8 mouse cellular contexts compared by ENCODE assay signal in genomic region chr13:58807629-58808363, GRCm38 (mm10). TPM values are rescaled to one million over a fixed set of nuclear protein-coding genes. Genes with fewer than 3 reads are reported as not detected.
DNase-seq lines count a peak whose midpoint lies in the region; ATAC-seq and TF ChIP-seq lines count a peak whose summit lies in the region.

No protein-coding gene starts in this region.

- no peak for TF ChIP-seq CTCF in stomach, postnatal 0 days (IDR thresholded peaks at IDR 0.05; ENCODE audit: low read depth)

- ATAC-seq in forebrain, embryonic 13.5 days, result peak; percentile 76
- peak; percentile 62 for ATAC-seq in midbrain, embryonic 11.5 days (ENCODE audit: low FRiP score)
- ATAC-seq in stomach, postnatal 0 days (ENCODE audit: low FRiP score, low TSS enrichment), result 0 out of 2 replicates have a peak, but pooled peaks have one; percentile 38

- H3K27ac ChIP-seq in brown adipose tissue, adult 24 weeks (replicated peaks; ENCODE audit: low read depth, low read length), result peak overlapping the region; percentile 84
- peak overlapping the region; percentile 93 for H3K27ac ChIP-seq in forebrain, embryonic 13.5 days
- peak overlapping the region; percentile 87 for H3K27ac ChIP-seq in hindbrain, embryonic 10.5 days
- no peak overlapping the region for H3K27ac ChIP-seq in midbrain, embryonic 11.5 days (ENCODE audit: low read depth, low read length)
- H3K27ac ChIP-seq in stomach, postnatal 0 days (replicated peaks), result no peak overlapping the region

- peak; percentile 43 for DNase-seq in R1 (ENCODE audit: low read depth, low spot score)
- DNase-seq in hindbrain, embryonic 10.5 days (ENCODE audit: low spot score), result peak; percentile 77
- peak; percentile 83 to 94 for DNase-seq in left cerebral cortex, adult 8-10 months (ENCODE audit: low spot score in 2 of 2)
- DNase-seq in midbrain, embryonic 11.5 days (ENCODE audit: low spot score, missing footprints), result peak; percentile 97
- peak; percentile 21 for DNase-seq in stomach, postnatal 0 days (ENCODE audit: low spot score)
- no peak for DNase-seq in spleen, adult 12 weeks (ENCODE audit: low spot score)

- TF ChIP-seq EP300 in stomach, postnatal 0 days (optimal IDR thresholded peaks at IDR 0.05), result no peak

- H3K27me3 ChIP-seq in forebrain, embryonic 13.5 days, result peaks cover 18% of the 10 kb centered on the region
- H3K27me3 ChIP-seq in hindbrain, embryonic 10.5 days (ENCODE audit: insufficient read depth, poor library complexity, severe bottlenecking), result peaks cover 62% of the 10 kb centered on the region
- H3K27me3 ChIP-seq in midbrain, embryonic 11.5 days (ENCODE audit: control insufficient read depth, insufficient read depth, low read length), result peaks cover 11% of the 10 kb centered on the region
- peaks cover 14% of the 10 kb centered on the region; the same call in 1 of the 2 replicates for H3K27me3 ChIP-seq in stomach, postnatal 0 days (ENCODE audit: control insufficient read depth, insufficient read depth, low read length)

- H3K4me2 ChIP-seq in forebrain, embryonic 13.5 days, result peak overlapping the region; percentile 79
- peak overlapping the region; percentile 98 for H3K4me2 ChIP-seq in midbrain, embryonic 11.5 days
- H3K4me2 ChIP-seq in stomach, postnatal 0 days (replicated peaks; ENCODE audit: low read depth), result peak overlapping the region; percentile 82

- no peaks in the 10 kb centered on the region for H3K9me3 ChIP-seq in forebrain, embryonic 13.5 days (replicated peaks)
- H3K9me3 ChIP-seq in hindbrain, embryonic 10.5 days, result peaks cover 3% of the 10 kb centered on the region; the same call in 1 of the 2 replicates
- H3K9me3 ChIP-seq in midbrain, embryonic 11.5 days (ENCODE audit: control insufficient read depth, low read length), result no peaks in the 10 kb centered on the region; the same call in 1 of the 2 replicates
- no peaks in the 10 kb centered on the region for H3K9me3 ChIP-seq in stomach, postnatal 0 days (ENCODE audit: control insufficient read depth, low read length)

- 0 out of 2 replicates have a peak, but pooled peaks cover 5% of the 10 kb centered on the region for H3K36me3 ChIP-seq in forebrain, embryonic 13.5 days (ENCODE audit: poor library complexity, severe bottlenecking)
- no peaks in the 10 kb centered on the region for H3K36me3 ChIP-seq in hindbrain, embryonic 10.5 days
- no peaks in the 10 kb centered on the region for H3K36me3 ChIP-seq in midbrain, embryonic 11.5 days (ENCODE audit: control insufficient read depth, insufficient read depth, low read length)
- no peaks in the 10 kb centered on the region for H3K36me3 ChIP-seq in stomach, postnatal 0 days (ENCODE audit: control insufficient read depth, insufficient read depth, low read length)

- H3K4me3 ChIP-seq in brown adipose tissue, adult 24 weeks (ENCODE audit: insufficient read depth, low read depth, low read length), result peak overlapping the region; percentile 79
- H3K4me3 ChIP-seq in forebrain, embryonic 13.5 days, result peak overlapping the region; percentile 81
- H3K4me3 ChIP-seq in hindbrain, embryonic 10.5 days, result peak overlapping the region; percentile 75
- peak overlapping the region; percentile 67 for H3K4me3 ChIP-seq in midbrain, embryonic 11.5 days (ENCODE audit: low read depth, low read length)
- H3K4me3 ChIP-seq in stomach, postnatal 0 days (ENCODE audit: low read depth, low read length), result peak overlapping the region; percentile 45

- WGBS in forebrain, embryonic 13.5 days, result under 1% methylated on average over 50 of the region's 50 CpGs
- under 1% methylated on average over 50 of the region's 50 CpGs for WGBS in hindbrain, embryonic 10.5 days
- WGBS in midbrain, embryonic 11.5 days, result under 1% methylated on average over 50 of the region's 50 CpGs
- 1% methylated on average over 48 of the region's 50 CpGs for WGBS in stomach, postnatal 0 days

- peak overlapping the region; percentile 93 for H3K9ac ChIP-seq in forebrain, embryonic 13.5 days
- peak overlapping the region; percentile 78 for H3K9ac ChIP-seq in midbrain, embryonic 11.5 days (ENCODE audit: low read length)
- H3K9ac ChIP-seq in stomach, postnatal 0 days (ENCODE audit: low read length), result 0 out of 2 replicates have a peak overlapping the region, but pooled peaks have one; percentile 1

- H3K4me1 ChIP-seq in brown adipose tissue, adult 24 weeks (ENCODE audit: control insufficient read depth, insufficient read depth, insufficient read length, low read length), result peaks cover 3% of the 10 kb centered on the region; the same call in 1 of the 2 replicates
- H3K4me1 ChIP-seq in forebrain, embryonic 13.5 days, result peaks cover 42% of the 10 kb centered on the region
- peaks cover 39% of the 10 kb centered on the region for H3K4me1 ChIP-seq in hindbrain, embryonic 10.5 days (replicated peaks)
- H3K4me1 ChIP-seq in midbrain, embryonic 11.5 days (ENCODE audit: control insufficient read depth, insufficient read depth, low read length), result peaks cover 13% of the 10 kb centered on the region
- H3K4me1 ChIP-seq in stomach, postnatal 0 days (replicated peaks; ENCODE audit: control insufficient read depth, insufficient read depth), result no peaks in the 10 kb centered on the region

RNA-seq across cellular contexts. Expression of gene Ntrk2, which starts 1.4 kb away (rescaled TPM):
- 110 and 116 TPM in 2 replicates for polyA plus RNA-seq in brown adipose tissue, adult 24 weeks (2012; ENCODE audit: insufficient read depth, insufficient read length, missing spikeins)
- polyA plus RNA-seq in forebrain, embryonic 13.5 days (2015; fragmentation: Nextera tagmentation; extraction: Ambion mirVana), result 51.4 and 60.2 TPM in 2 replicates
- polyA plus RNA-seq in hindbrain, embryonic 10.5 days (2016; fragmentation: Nextera tagmentation; extraction: Ambion mirVana), result 17.6 and 39.8 TPM in 2 replicates
- 100 to 1,000 TPM; 351 to 384 (median 372) TPM for total RNA-seq in left cerebral cortex, adult 8-10 months (2022)
- 35.8 and 37.8 TPM in 2 replicates for polyA plus RNA-seq in midbrain, embryonic 11.5 days (2014; fragmentation: Nextera tagmentation; extraction: Ambion mirVana)
- 1.7 and 1.9 TPM in 2 replicates for polyA plus RNA-seq in stomach, postnatal 0 days (2015; fragmentation: Nextera tagmentation; extraction: Ambion mirVana)

Comparison
In these comparisons a context has a peak if more than half of its experiments do, and no peak if none do; other contexts are left out.
1. H3K27ac ChIP-seq: peak in brown adipose tissue, adult 24 weeks (single experiment), forebrain, embryonic 13.5 days (single experiment) and hindbrain, embryonic 10.5 days (single experiment); none in midbrain, embryonic 11.5 days (single experiment) and stomach, postnatal 0 days (single experiment).
2. H3K9ac ChIP-seq: peak in every context shown above with its lines; median percentile 93 in forebrain, embryonic 13.5 days; 78 in midbrain, embryonic 11.5 days; 1 in stomach, postnatal 0 days.
3. Peak in every context shown above with its lines, with median percentiles within 50 percentile points of each other: H3K4me3 ChIP-seq, ATAC-seq and H3K4me2 ChIP-seq.